Mouse (Mus musculus) forebrain, embryonic 11.5 days (tissue): ENCODE data around the gene Btbd7. TPM values are rescaled to one million over a fixed set of nuclear protein-coding genes. Genes with fewer than 3 reads are reported as not detected.

Experiments used
- ATAC-seq: fragments of 200-750 bp; cut with Nextera tagmentation; replicated peaks from 2 replicates; pipeline ENCODE4 v1.8.0; 2017; ENCODE audit warnings: moderate TSS enrichment; ENCODE audit not compliant: low FRiP score
- DNase-seq: peaks from one replicate; pipeline ENCODE4 v3.0.0-alpha.2; 2017; ENCODE audit warnings: low spot score
- H3K27ac ChIP-seq: fragments of 300-500 bp; sonication (generic); 2 replicates; pipeline ENCODE4 v1.5.1; 2014; ENCODE audit warnings: low read depth, low read length
- H3K27me3 ChIP-seq: fragments of 300-500 bp; sonication (generic); 2 replicates; pipeline ENCODE4 v1.6.1; 2014; ENCODE audit warnings: mild to moderate bottlenecking, low read length, mixed read lengths; ENCODE audit not compliant: control insufficient read depth, insufficient read depth
- H3K36me3 ChIP-seq: fragments of 300-500 bp; sonication (generic); 2 replicates; pipeline ENCODE4 v1.6.1; 2014; ENCODE audit warnings: mild to moderate bottlenecking, low read length, moderate library complexity, mixed read lengths; ENCODE audit not compliant: control insufficient read depth, insufficient read depth
- H3K4me1 ChIP-seq: fragments of 300-500 bp; sonication (generic); replicated peaks from 2 replicates; pipeline ENCODE4 v1.6.1; 2014; ENCODE audit warnings: low read length, mixed read lengths; ENCODE audit not compliant: control insufficient read depth, insufficient read depth
- H3K4me2 ChIP-seq: fragments of 300-500 bp; sonication (generic); 2 replicates; pipeline ENCODE4 v1.6.1; 2014; ENCODE audit warnings: low read depth, mild to moderate bottlenecking, low read length, moderate library complexity, mixed read lengths; ENCODE audit not compliant: severe bottlenecking
- H3K4me3 ChIP-seq: fragments of 300-500 bp; sonication (generic); 2 replicates; pipeline ENCODE4 v1.5.1; 2014; ENCODE audit warnings: low read depth, low read length
- H3K9ac ChIP-seq: fragments of 300-500 bp; sonication (generic); 2 replicates; pipeline ENCODE4 v1.6.1; 2014; ENCODE audit warnings: low read length
- H3K9me3 ChIP-seq: fragments of 300-500 bp; sonication (generic); 2 replicates; pipeline ENCODE4 v1.6.1; 2016; ENCODE audit warnings: low read length, mixed read lengths; ENCODE audit not compliant: control insufficient read depth
- WGBS: fragments of 180-500 bp; shearing (Covaris S2); extraction: QIAGEN DNeasy Blood & Tissue Kit; methylation state at CpG from one replicate; pipeline ENCODE4 v1.1.7; 2014; 5-methylcytosine and 5-hydroxymethylcytosine counted together
- polyA plus RNA-seq: library from polyadenylated mRNA; unstranded; fragments of >200 nt; fragmentation: Nextera tagmentation; extraction: Ambion mirVana; gene quantifications from 2 replicates; pipeline ENCODE4 v1.2.1, GENCODE M21; 2014

Gene Btbd7
- polyA plus RNA-seq, 1 experiment from 2014 or later, result 21.9 TPM

GRCm38 (mm10) chr12:102772676-102773075 lies 105.6 kb downstream of the Btbd7 start:
- no peak for ATAC-seq
- Histone ChIP-seq H3K4me3 (no peak overlapping the region), H3K27me3 (no peaks in the 10 kb centered on the region), H3K4me2 (no peak overlapping the region), H3K27ac (no peak overlapping the region), H3K4me1 (no peaks in the 10 kb centered on the region), H3K36me3 (peaks cover 21% of the 10 kb centered on the region), H3K9me3 (no peaks in the 10 kb centered on the region), H3K9ac (no peak overlapping the region)
- 90% methylated on average over 5 of the region's 5 CpGs for WGBS
- DNase-seq, result no peak

DNA sequence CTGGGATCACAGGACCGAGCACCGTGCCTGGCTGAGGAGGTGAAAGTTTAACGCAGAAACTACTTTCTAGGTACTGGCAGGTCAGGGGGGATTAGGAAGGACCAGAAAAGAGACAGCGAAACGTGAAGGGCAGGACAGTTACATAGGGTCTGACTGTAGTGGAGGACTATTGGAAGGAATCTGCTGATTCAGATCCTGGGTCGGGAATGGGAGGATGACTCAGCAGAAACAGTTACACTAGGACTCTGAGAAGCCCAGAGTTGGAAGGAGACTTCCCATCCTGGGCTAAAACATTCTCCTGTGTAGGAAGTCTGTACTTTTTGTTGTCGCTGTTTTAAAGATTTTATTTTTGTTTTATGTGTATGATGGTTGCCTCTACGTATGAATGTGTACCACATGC lies 106.7 kb downstream of the Btbd7 start:
- H3K27me3 ChIP-seq, result no peaks in the 10 kb centered on the region
- no peak overlapping the region for H3K4me3 ChIP-seq
- no peak overlapping the region for H3K9ac ChIP-seq
- ATAC-seq (no peak), DNase-seq (no peak)
- H3K9me3 ChIP-seq, result no peaks in the 10 kb centered on the region
- H3K36me3 ChIP-seq, result peaks cover 19% of the 10 kb centered on the region
- H3K4me1 ChIP-seq, result no peaks in the 10 kb centered on the region
- H3K27ac ChIP-seq, result no peak overlapping the region
- no peak overlapping the region for H3K4me2 ChIP-seq
- 99% methylated on average over 8 of the region's 8 CpGs for WGBS

DNA sequence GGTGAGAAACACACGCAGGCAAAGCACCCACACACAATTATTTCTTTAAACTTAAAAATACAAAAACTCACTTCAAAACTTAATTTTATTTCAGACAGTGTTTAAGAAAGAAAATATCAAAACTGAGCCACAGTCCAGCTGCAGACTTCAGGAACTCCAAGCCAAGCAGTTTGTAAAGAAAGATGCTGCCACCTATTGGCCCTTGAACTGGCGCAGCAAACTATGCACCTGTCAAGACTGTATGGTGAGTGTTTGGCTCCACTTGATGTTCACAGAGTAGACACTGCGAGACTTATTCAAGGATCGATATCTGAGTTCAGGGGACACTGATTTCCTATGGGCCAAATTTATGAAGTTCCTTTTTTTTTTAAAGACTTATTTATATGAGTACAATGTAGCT lies 109.3 kb downstream of the Btbd7 start:
- ATAC-seq, result no peak
- H3K9me3 ChIP-seq, result no peaks in the 10 kb centered on the region
- H3K27ac ChIP-seq, result no peak overlapping the region
- H3K4me2 ChIP-seq, result no peak overlapping the region
- no peak for DNase-seq
- H3K4me1 ChIP-seq, result no peaks in the 10 kb centered on the region
- 93% methylated on average over 4 of the region's 4 CpGs for whole genome bisulfite sequencing
- no peaks in the 10 kb centered on the region for H3K27me3 ChIP-seq
- H3K9ac ChIP-seq, result no peak overlapping the region
- no peak overlapping the region for H3K4me3 ChIP-seq
- H3K36me3 ChIP-seq, result peaks cover 19% of the 10 kb centered on the region

DNA sequence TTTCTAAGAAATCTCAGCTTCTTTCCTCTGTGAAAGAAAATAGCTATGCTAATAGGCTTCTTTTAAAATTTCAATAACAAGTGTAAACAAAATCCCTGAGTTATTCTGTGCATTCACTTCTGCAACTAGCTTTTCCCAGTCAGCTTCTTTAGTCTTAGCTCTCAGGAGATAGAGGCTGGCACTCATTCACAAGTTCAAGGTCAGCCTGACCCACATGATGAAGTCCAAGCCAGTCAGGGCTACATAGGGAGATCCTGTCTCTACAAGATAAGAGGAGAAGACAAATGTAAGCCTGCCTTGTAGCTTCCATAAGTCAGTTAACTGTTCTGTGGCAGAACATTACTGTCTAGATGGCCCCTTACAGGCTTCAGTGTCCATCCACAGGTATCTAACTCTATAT lies 114.6 kb downstream of the Btbd7 start:
- H3K27me3 ChIP-seq, result no peaks in the 10 kb centered on the region
- H3K9ac ChIP-seq, result no peak overlapping the region
- no peak overlapping the region for H3K27ac ChIP-seq
- no peak overlapping the region for H3K4me2 ChIP-seq
- peaks cover 3% of the 10 kb centered on the region; the same call in 1 of the 2 replicates for H3K4me1 ChIP-seq
- no peak for DNase-seq
- no peak overlapping the region for H3K4me3 ChIP-seq
- H3K36me3 ChIP-seq, result peaks cover 5% of the 10 kb centered on the region; the same call in 1 of the 2 replicates
- ATAC-seq, result no peak
- H3K9me3 ChIP-seq, result no peaks in the 10 kb centered on the region

- H3K9ac ChIP-seq, result no peak overlapping the region
- ATAC-seq, result no peak
- H3K4me1 ChIP-seq, result peaks cover 4% of the 10 kb centered on the region; the same call in 1 of the 2 replicates
- WGBS, result 89% methylated on average over 3 of the region's 3 CpGs
- no peak overlapping the region for H3K4me2 ChIP-seq
- no peak overlapping the region for H3K4me3 ChIP-seq
- H3K36me3 ChIP-seq, result no peaks in the 10 kb centered on the region; the same call in 1 of the 2 replicates
- no peaks in the 10 kb centered on the region for H3K27me3 ChIP-seq
- no peak overlapping the region for H3K27ac ChIP-seq
- DNase-seq, result no peak
- no peaks in the 10 kb centered on the region for H3K9me3 ChIP-seq
Measured at GRCm38 (mm10) chr12:102761668-102762067, 116.6 kb downstream of the Btbd7 start.

DNA sequence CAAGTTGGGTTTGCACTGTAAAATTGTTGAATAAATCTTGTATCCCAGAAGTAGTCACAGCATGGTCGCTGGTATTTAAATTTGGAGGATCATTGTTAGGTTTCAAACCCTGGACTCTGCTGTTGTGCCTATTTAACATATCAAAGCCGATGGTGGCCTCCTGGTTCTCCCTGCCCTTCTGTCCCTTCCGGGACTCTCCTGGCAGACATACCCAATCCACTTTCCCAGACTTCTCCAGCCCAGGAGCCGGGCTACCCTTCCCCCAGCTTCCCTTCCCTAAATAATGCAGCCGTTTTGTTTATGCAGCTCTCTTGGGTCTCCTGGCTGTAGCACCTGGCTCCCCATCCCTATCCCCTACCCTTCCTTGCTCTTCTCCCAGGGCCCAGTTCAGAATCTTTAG lies 119.3 kb downstream of the Btbd7 start:
- ATAC-seq, result no peak
- Histone ChIP-seq H3K36me3 (no peaks in the 10 kb centered on the region; the same call in 1 of the 2 replicates), H3K4me1 (peaks cover 8% of the 10 kb centered on the region; the same call in 1 of the 2 replicates), H3K27me3 (no peaks in the 10 kb centered on the region), H3K27ac (0 out of 2 replicates have a peak overlapping the region, but pooled peaks have one; percentile 64), H3K9me3 (no peaks in the 10 kb centered on the region), H3K4me3 (peak overlapping the region; percentile 75), H3K9ac (peak overlapping the region; percentile 84), H3K4me2 (peak overlapping the region; percentile 87)
- no peak for DNase-seq
- 4% methylated on average over 5 of the region's 5 CpGs for WGBS

DNA sequence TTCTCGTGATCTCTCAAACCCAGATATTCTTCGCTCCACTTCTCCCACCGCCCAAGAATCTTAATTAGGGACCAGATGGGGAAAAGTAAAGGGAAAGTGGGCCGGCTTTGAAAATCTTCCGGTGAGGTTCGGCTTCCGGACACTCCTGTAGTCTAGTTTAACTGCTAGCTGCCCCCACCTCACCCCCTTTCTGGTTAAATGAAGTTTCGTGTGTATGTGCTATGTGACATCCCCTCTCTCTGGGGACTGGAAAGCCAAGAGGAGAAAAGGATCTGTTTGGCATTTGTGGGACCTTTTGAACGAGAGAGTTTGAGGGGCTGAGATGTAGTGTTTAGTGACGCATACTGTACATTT lies 119.9 kb downstream of the Btbd7 start, which contains the start of gene Gm20604:
Gene Gm20604 (minus strand): TSS at position 270 of the 354 bp plus-strand sequence.
- no peaks in the 10 kb centered on the region; the same call in 1 of the 2 replicates for H3K36me3 ChIP-seq
- H3K27me3 ChIP-seq, result no peaks in the 10 kb centered on the region
- no peaks in the 10 kb centered on the region for H3K9me3 ChIP-seq
- ATAC-seq (no peak), DNase-seq (no peak)
- H3K4me1 ChIP-seq, result peaks cover 8% of the 10 kb centered on the region; the same call in 1 of the 2 replicates
- H3K27ac ChIP-seq, result peak within 1 kb of the TSS; percentile 84
- H3K4me3 ChIP-seq, result peak within 1 kb of the TSS; percentile 75
- 0% methylated on average over 10 of the region's 10 CpGs for WGBS
- H3K9ac ChIP-seq, result peak within 1 kb of the TSS; percentile 84
- H3K4me2 ChIP-seq, result peak within 1 kb of the TSS; percentile 87

GRCm38 (mm10) chr12:102757689-102758402 lies 120.4 kb downstream of the Btbd7 start, which contains the start of the genes Gm28051, Gon7 and Ubr7:
Gm28051 (minus strand) TSS chr12:102757765.
Gon7 (minus strand) TSS chr12:102757803.
Ubr7 (plus strand) TSS chr12:102757967.
- Histone ChIP-seq H3K36me3 (no peaks in the 10 kb centered on the region; the same call in 1 of the 2 replicates), H3K4me2 (peak within 1 kb of the TSS; percentile 87), H3K9me3 (no peaks in the 10 kb centered on the region), H3K4me3 (peak within 1 kb of the TSS; percentile 75), H3K4me1 (peaks cover 8% of the 10 kb centered on the region; the same call in 1 of the 2 replicates), H3K27ac (peak within 1 kb of the TSS; percentile 84), H3K27me3 (no peaks in the 10 kb centered on the region), H3K9ac (peak within 1 kb of the TSS; percentile 84)
- ATAC-seq (peak; percentile 94), DNase-seq (peak; percentile 97)
- under 1% methylated on average over 72 of the region's 73 CpGs for WGBS
